Mouse (Mus musculus) midbrain, embryonic 14.5 days (tissue): ENCODE measurements around the gene Ces1b. TPM values are rescaled to one million over a fixed set of nuclear protein-coding genes. Genes with fewer than 3 reads are reported as not detected.
A peak's percentile ranks its signal among the peaks of the same experiment; 100 is the strongest.

ENCODE experiments used
- ATAC-seq: fragments of 200-750 bp; cut with Nextera tagmentation; 2 replicates; pipeline ENCODE4 v1.8.0; 2017; ENCODE audit warnings: moderate number of reproducible peaks, moderate library complexity; ENCODE audit not compliant: low FRiP score, low TSS enrichment
- DNase-seq: peaks from one replicate; pipeline ENCODE4 v3.0.0-alpha.2; 2015
- H3K27ac ChIP-seq: fragments of 300-500 bp; sonication (generic); replicated peaks from 2 replicates; pipeline ENCODE4 v1.5.1; 2014; ENCODE audit warnings: mild to moderate bottlenecking, low read depth, low read length, moderate library complexity
- H3K27me3 ChIP-seq: fragments of 300-500 bp; sonication (generic); 2 replicates; pipeline ENCODE4 v1.6.1; 2014; ENCODE audit warnings: low read length, control low read depth, mixed read lengths; ENCODE audit not compliant: control insufficient read depth, insufficient read depth
- H3K36me3 ChIP-seq: fragments of 300-500 bp; sonication (generic); 2 replicates; pipeline ENCODE4 v1.6.1; 2014; ENCODE audit warnings: low read length, control low read depth; ENCODE audit not compliant: control insufficient read depth, insufficient read depth
- H3K4me1 ChIP-seq: fragments of 300-500 bp; sonication (generic); 2 replicates; pipeline ENCODE4 v1.6.1; 2014; ENCODE audit warnings: mild to moderate bottlenecking, antibody characterized with exemption, low read length, control low read depth; ENCODE audit not compliant: control insufficient read depth, insufficient read depth
- H3K4me2 ChIP-seq: fragments of 300-500 bp; sonication (generic); 2 replicates; pipeline ENCODE4 v1.6.1; 2014; ENCODE audit warnings: mild to moderate bottlenecking, low read length, moderate library complexity
- H3K4me3 ChIP-seq: fragments of 300-500 bp; sonication (generic); replicated peaks from 2 replicates; pipeline ENCODE4 v1.5.1; 2014; ENCODE audit warnings: low read depth, low read length
- H3K9ac ChIP-seq: fragments of 300-500 bp; sonication (generic); replicated peaks from 2 replicates; pipeline ENCODE4 v1.6.1; 2014; ENCODE audit warnings: mild to moderate bottlenecking, low read length, moderate library complexity
- H3K9me3 ChIP-seq: fragments of 300-500 bp; sonication (generic); 2 replicates; pipeline ENCODE4 v1.6.1; 2016; ENCODE audit warnings: low read length, control low read depth, mixed read lengths; ENCODE audit not compliant: control insufficient read depth
- WGBS: fragments of 180-500 bp; shearing (Covaris S2); extraction: QIAGEN DNeasy Blood & Tissue Kit; methylation state at CpG from one replicate; pipeline ENCODE4 v1.1.7; 2014; 5-methylcytosine and 5-hydroxymethylcytosine counted together
- polyA plus RNA-seq: library from polyadenylated mRNA; unstranded; fragments of >200 nt; fragmentation: Nextera tagmentation; extraction: Ambion mirVana; gene quantifications from 2 replicates; pipeline ENCODE4 v1.2.1, GENCODE M21; 2014

The Ces1b gene
- polyA plus RNA-seq, 1 experiment from 2014 or later, result not detected

DNA sequence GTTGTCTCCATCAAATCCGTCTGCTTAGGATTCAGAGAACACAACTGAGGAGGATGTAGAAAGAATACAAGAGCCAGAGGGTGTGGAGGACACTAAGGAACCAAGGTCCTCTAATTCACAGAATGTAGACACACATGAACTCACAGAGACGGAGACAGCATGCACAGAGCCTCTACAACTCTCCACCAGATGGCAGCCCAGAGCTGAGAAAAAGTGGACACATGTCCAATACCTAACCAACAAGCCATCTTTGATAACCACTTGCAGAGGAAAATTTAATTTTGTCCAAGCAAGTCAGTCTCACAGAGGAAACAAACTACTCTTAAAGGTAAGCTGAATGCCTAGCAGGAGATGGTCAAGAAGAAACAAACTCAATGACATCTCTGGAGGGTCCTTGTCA lies 20.6 kb downstream of the Ces1b start:
- peak; percentile 87 for DNase-seq
- Histone ChIP-seq H3K9ac (no peak overlapping the region), H3K27ac (no peak overlapping the region), H3K36me3 (no peaks in the 10 kb centered on the region), H3K4me1 (no peaks in the 10 kb centered on the region), H3K9me3 (no peaks in the 10 kb centered on the region), H3K4me2 (no peak overlapping the region), H3K27me3 (no peaks in the 10 kb centered on the region), H3K4me3 (no peak overlapping the region)
- 18% methylated on average over 2 of the region's 2 CpGs for WGBS
- no peak for ATAC-seq

DNA sequence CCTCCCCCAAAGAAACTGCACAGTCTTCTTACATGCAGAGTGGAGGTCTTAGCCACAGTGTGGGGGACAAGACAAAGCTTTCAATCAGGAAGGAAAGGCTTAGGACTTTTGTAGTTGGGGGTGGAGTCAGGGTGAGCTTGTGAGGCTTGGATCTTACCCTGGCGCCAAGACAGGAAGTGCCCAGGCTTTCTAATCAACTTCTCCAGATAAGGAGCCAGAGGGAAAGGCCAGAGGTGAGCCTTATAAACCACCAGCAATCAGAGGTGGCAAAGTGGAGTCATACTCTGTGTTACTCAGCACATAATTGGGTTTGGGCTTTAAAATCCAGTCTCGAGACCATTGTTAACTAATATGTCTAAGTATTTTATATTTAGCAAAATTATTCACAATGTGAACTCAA lies 24.6 kb downstream of the Ces1b start:
- no peak for ATAC-seq
- no peak for DNase-seq
- H3K4me3 ChIP-seq, result no peak overlapping the region
- H3K27ac ChIP-seq, result no peak overlapping the region
- no peaks in the 10 kb centered on the region for H3K27me3 ChIP-seq
- no peaks in the 10 kb centered on the region for H3K9me3 ChIP-seq
- no peak overlapping the region for H3K4me2 ChIP-seq
- WGBS, result 67% methylated on average over 2 of the region's 2 CpGs
- no peaks in the 10 kb centered on the region for H3K4me1 ChIP-seq
- no peaks in the 10 kb centered on the region for H3K36me3 ChIP-seq
- no peak overlapping the region for H3K9ac ChIP-seq

- WGBS, result 78% methylated on average over 4 of the region's 4 CpGs
These were observed 31.1 kb downstream of the Ces1b start for GRCm38 (mm10) chr8:93048510-93049416.

GRCm38 (mm10) chr8:93048092-93048491 lies 31.7 kb downstream of the Ces1b start, which contains the start of gene Ces1a:
Ces1a (minus strand) TSS chr8:93048192.
- Histone ChIP-seq H3K4me2 (no peak within 1 kb of the TSS), H3K27ac (no peak within 1 kb of the TSS), H3K9me3 (no peaks in the 10 kb centered on the region), H3K36me3 (no peaks in the 10 kb centered on the region), H3K9ac (no peak within 1 kb of the TSS), H3K27me3 (no peaks in the 10 kb centered on the region), H3K4me3 (no peak within 1 kb of the TSS), H3K4me1 (no peaks in the 10 kb centered on the region)
- ATAC-seq (no peak), DNase-seq (no peak)
- WGBS, result 84% methylated on average over 3 of the region's 3 CpGs

More at GRCm38 (mm10) chr8:93048510-93049416, 31.1 kb downstream of the Ces1b start:
- no peak overlapping the region for H3K9ac ChIP-seq
- H3K27ac ChIP-seq, result no peak overlapping the region
- no peak for DNase-seq
- H3K9me3 ChIP-seq, result no peaks in the 10 kb centered on the region
- H3K4me2 ChIP-seq, result no peak overlapping the region
- H3K4me3 ChIP-seq, result no peak overlapping the region
- no peak for ATAC-seq
- H3K36me3 ChIP-seq, result no peaks in the 10 kb centered on the region
- H3K27me3 ChIP-seq, result no peaks in the 10 kb centered on the region
- no peaks in the 10 kb centered on the region for H3K4me1 ChIP-seq

GRCm38 (mm10) chr8:93043083-93043482 lies 36.7 kb downstream of the Ces1b start:
- 49% methylated on average over 1 of the region's 1 CpGs for WGBS
- DNase-seq, result no peak

DNA sequence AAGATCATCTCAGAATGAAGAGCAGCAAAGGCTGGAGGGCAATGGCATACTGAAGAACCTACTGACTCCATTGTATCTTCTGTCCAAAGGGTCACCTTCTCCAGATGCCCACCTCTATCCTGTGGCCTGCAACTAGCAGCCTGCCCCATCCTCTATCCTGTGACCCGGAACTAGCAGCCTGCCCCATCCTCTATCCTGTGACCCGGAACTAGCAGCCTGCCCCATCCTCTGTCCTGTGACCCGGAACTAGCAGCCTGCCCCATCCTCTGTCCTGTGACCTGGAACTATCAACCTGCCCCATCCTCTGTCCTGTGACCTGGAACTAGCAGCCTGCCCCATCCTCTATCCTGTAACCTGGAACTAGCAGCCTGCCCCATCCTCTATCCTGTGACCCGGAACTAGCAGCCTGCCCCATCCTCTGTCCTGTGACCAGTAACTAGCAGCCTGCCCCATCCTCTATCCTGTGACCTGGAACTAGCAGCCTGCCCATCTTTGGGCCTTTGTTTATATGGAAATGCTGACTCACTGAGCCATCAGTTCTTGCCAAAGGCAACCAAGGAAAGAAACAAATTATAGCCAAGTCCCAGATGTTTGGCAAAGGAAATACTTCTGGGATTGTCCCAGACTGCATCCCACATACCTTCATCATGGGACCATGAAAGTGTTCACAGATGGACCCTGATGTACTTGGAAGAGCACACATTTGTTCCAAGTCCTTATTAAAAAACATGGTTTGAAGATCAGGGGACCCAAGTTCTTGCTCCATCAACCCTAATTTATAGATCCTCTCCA lies 38.8 kb downstream of the Ces1b start:
- H3K4me1 ChIP-seq, result no peaks in the 10 kb centered on the region
- H3K4me3 ChIP-seq, result no peak overlapping the region
- H3K9ac ChIP-seq, result no peak overlapping the region
- DNase-seq (no peak), ATAC-seq (no peak)
- no peaks in the 10 kb centered on the region for H3K27me3 ChIP-seq
- H3K9me3 ChIP-seq, result no peaks in the 10 kb centered on the region
- H3K27ac ChIP-seq, result no peak overlapping the region
- WGBS, result 85% methylated on average over 4 of the region's 4 CpGs
- H3K4me2 ChIP-seq, result no peak overlapping the region
- H3K36me3 ChIP-seq, result no peaks in the 10 kb centered on the region

More at GRCm38 (mm10) chr8:93043083-93043482, 36.7 kb downstream of the Ces1b start:
- Histone ChIP-seq H3K4me1 (no peaks in the 10 kb centered on the region), H3K27ac (no peak overlapping the region), H3K36me3 (no peaks in the 10 kb centered on the region), H3K27me3 (no peaks in the 10 kb centered on the region), H3K9me3 (no peaks in the 10 kb centered on the region), H3K9ac (no peak overlapping the region), H3K4me3 (no peak overlapping the region), H3K4me2 (no peak overlapping the region)
- ATAC-seq, result no peak

- Histone ChIP-seq H3K36me3 (no peaks in the 10 kb centered on the region), H3K27me3 (no peaks in the 10 kb centered on the region), H3K27ac (no peak overlapping the region), H3K4me1 (no peaks in the 10 kb centered on the region), H3K9me3 (no peaks in the 10 kb centered on the region), H3K9ac (no peak overlapping the region), H3K4me2 (no peak overlapping the region), H3K4me3 (no peak overlapping the region)
- 86% methylated on average over 2 of the region's 2 CpGs for WGBS
- no peak for ATAC-seq
- no peak for DNase-seq
These were observed 39.6 kb downstream of the Ces1b start for GRCm38 (mm10) chr8:93040256-93040655.

- DNase-seq (no peak), ATAC-seq (no peak)
- Histone ChIP-seq H3K4me2 (no peak overlapping the region), H3K4me1 (no peaks in the 10 kb centered on the region), H3K9ac (no peak overlapping the region), H3K9me3 (no peaks in the 10 kb centered on the region), H3K27me3 (no peaks in the 10 kb centered on the region), H3K36me3 (no peaks in the 10 kb centered on the region), H3K4me3 (no peak overlapping the region), H3K27ac (no peak overlapping the region)
- WGBS, result 3% methylated on average over 2 of the region's 2 CpGs
These were observed 41.0 kb downstream of the Ces1b start for GRCm38 (mm10) chr8:93038831-93039230.
